Mouse (Mus musculus) forebrain, embryonic 14.5 days (tissue): Measurements from ENCODE around the gene Recql5. TPM values are rescaled to one million over a fixed set of nuclear protein-coding genes. Genes with fewer than 3 reads are reported as not detected.

ENCODE experiments used
- ATAC-seq: fragments of 200-750 bp; cut with Nextera tagmentation; 2 replicates; pipeline ENCODE4 v1.8.0; 2017; ENCODE audit warnings: mild to moderate bottlenecking, moderate library complexity
- DNase-seq: peaks from one replicate; pipeline ENCODE4 v3.0.0-alpha.2; 2015; ENCODE audit warnings: low spot score
- H3K27ac ChIP-seq: fragments of 300-500 bp; sonication (generic); 2 replicates; pipeline ENCODE4 v1.5.1; 2014; ENCODE audit warnings: low read depth, mild to moderate bottlenecking, control low read depth, low read length, moderate library complexity
- H3K27me3 ChIP-seq: fragments of 300-500 bp; sonication (generic); replicated peaks from 2 replicates; pipeline ENCODE4 v1.6.1; 2014; ENCODE audit warnings: low read length, control low read depth, mixed read lengths; ENCODE audit not compliant: control insufficient read depth, insufficient read depth
- H3K36me3 ChIP-seq: fragments of 300-500 bp; sonication (generic); 2 replicates; pipeline ENCODE4 v1.6.1; 2014; ENCODE audit warnings: low read length, control low read depth; ENCODE audit not compliant: control insufficient read depth, insufficient read depth
- H3K4me1 ChIP-seq: fragments of 300-500 bp; sonication (generic); 2 replicates; pipeline ENCODE4 v1.6.1; 2014; ENCODE audit warnings: antibody characterized with exemption, low read length, control low read depth; ENCODE audit not compliant: control insufficient read depth, insufficient read depth
- H3K4me2 ChIP-seq: fragments of 300-500 bp; sonication (generic); 2 replicates; pipeline ENCODE4 v1.6.1; 2014; ENCODE audit warnings: mild to moderate bottlenecking, control low read depth, low read length
- H3K4me3 ChIP-seq: fragments of 300-500 bp; sonication (generic); 2 replicates; pipeline ENCODE4 v1.5.1; 2014; ENCODE audit warnings: low read depth, low read length, control low read depth
- H3K9ac ChIP-seq: fragments of 300-500 bp; sonication (generic); 2 replicates; pipeline ENCODE4 v1.6.1; 2014; ENCODE audit warnings: mild to moderate bottlenecking, low read length, control low read depth, moderate library complexity
- H3K9me3 ChIP-seq: fragments of 300-500 bp; sonication (generic); replicated peaks from 2 replicates; pipeline ENCODE4 v1.6.1; 2016; ENCODE audit warnings: low read length, control low read depth, mixed read lengths; ENCODE audit not compliant: control insufficient read depth
- WGBS: fragments of 180-500 bp; shearing (Covaris S2); extraction: QIAGEN DNeasy Blood & Tissue Kit; methylation state at CpG from one replicate; pipeline ENCODE4 v1.1.7; 2014; 5-methylcytosine and 5-hydroxymethylcytosine counted together
- polyA plus RNA-seq: library from polyadenylated mRNA; unstranded; fragments of >200 nt; fragmentation: Nextera tagmentation; extraction: Ambion mirVana; gene quantifications from 2 replicates; pipeline ENCODE4 v1.2.1, GENCODE M21; 2014

Gene Recql5
- polyA plus RNA-seq, 1 experiment from 2014 or later = 16.5 TPM

- Histone ChIP-seq H3K4me3 (no peak within 1 kb of the TSS), H3K27me3 (no peaks in the 10 kb centered on the region), H3K36me3 (peaks cover 23% of the 10 kb centered on the region), H3K9ac (no peak within 1 kb of the TSS), H3K9me3 (no peaks in the 10 kb centered on the region), H3K4me2 (no peak within 1 kb of the TSS), H3K27ac (no peak within 1 kb of the TSS), H3K4me1 (no peaks in the 10 kb centered on the region)
- ATAC-seq (no peak), DNase-seq (no peak)
- 33% methylated on average over 16 of the region's 16 CpGs for WGBS
These were observed 33.6 kb downstream of the Recql5 start, which contains the start of gene Smim5 for GRCm38 (mm10) chr11:115899486-115900266. Smim5 (plus strand) TSS chr11:115899966.

- Histone ChIP-seq H3K36me3 (peaks cover 27% of the 10 kb centered on the region), H3K4me1 (no peaks in the 10 kb centered on the region), H3K4me2 (no peak overlapping the region), H3K9ac (no peak overlapping the region), H3K4me3 (no peak overlapping the region), H3K27me3 (no peaks in the 10 kb centered on the region), H3K9me3 (no peaks in the 10 kb centered on the region), H3K27ac (no peak overlapping the region)
- ATAC-seq = no peak
- WGBS = 35% methylated on average over 4 of the region's 4 CpGs
- DNase-seq = peak; percentile 11
These were observed 34.4 kb downstream of the Recql5 start for GRCm38 (mm10) chr11:115898886-115899285.

- H3K9me3 ChIP-seq = no peaks in the 10 kb centered on the region
- ATAC-seq = no peak
- WGBS = 93% methylated on average over 7 of the region's 7 CpGs
These were observed 34.8 kb downstream of the Recql5 start for GRCm38 (mm10) chr11:115898446-115898845.

GRCm38 (mm10) chr11:115894755-115895520, 38.3 kb downstream of the Recql5 start:
- Histone ChIP-seq H3K36me3 (peaks cover 40% of the 10 kb centered on the region), H3K27me3 (no peaks in the 10 kb centered on the region), H3K9me3 (no peaks in the 10 kb centered on the region), H3K4me1 (no peaks in the 10 kb centered on the region), H3K4me2 (no peak overlapping the region), H3K9ac (no peak overlapping the region), H3K27ac (no peak overlapping the region), H3K4me3 (no peak overlapping the region)
- no peak for DNase-seq
- WGBS = 79% methylated on average over 14 of the region's 14 CpGs
- ATAC-seq = no peak

More at GRCm38 (mm10) chr11:115898446-115898845, 34.8 kb downstream of the Recql5 start:
- H3K9ac ChIP-seq = no peak overlapping the region
- no peak overlapping the region for H3K4me2 ChIP-seq
- peaks cover 31% of the 10 kb centered on the region for H3K36me3 ChIP-seq
- H3K27me3 ChIP-seq = no peaks in the 10 kb centered on the region
- DNase-seq = no peak
- no peak overlapping the region for H3K4me3 ChIP-seq
- no peaks in the 10 kb centered on the region for H3K4me1 ChIP-seq
- no peak overlapping the region for H3K27ac ChIP-seq

GRCm38 (mm10) chr11:115893071-115893470, 40.2 kb downstream of the Recql5 start:
- Histone ChIP-seq H3K9me3 (no peaks in the 10 kb centered on the region), H3K27ac (no peak overlapping the region), H3K27me3 (no peaks in the 10 kb centered on the region), H3K4me1 (no peaks in the 10 kb centered on the region), H3K36me3 (peaks cover 40% of the 10 kb centered on the region), H3K4me3 (no peak overlapping the region), H3K4me2 (no peak overlapping the region), H3K9ac (no peak overlapping the region)
- ATAC-seq (no peak), DNase-seq (no peak)
- 89% methylated on average over 9 of the region's 9 CpGs for WGBS

- H3K4me2 ChIP-seq = no peak overlapping the region
- H3K4me1 ChIP-seq = no peaks in the 10 kb centered on the region
- no peak overlapping the region for H3K4me3 ChIP-seq
- H3K27me3 ChIP-seq = no peaks in the 10 kb centered on the region
- DNase-seq (no peak), ATAC-seq (no peak)
- H3K9ac ChIP-seq = no peak overlapping the region
- H3K36me3 ChIP-seq = peaks cover 40% of the 10 kb centered on the region
- H3K9me3 ChIP-seq = no peaks in the 10 kb centered on the region
- no peak overlapping the region for H3K27ac ChIP-seq
- WGBS = 70% methylated on average over 6 of the region's 6 CpGs
These were observed 41.1 kb downstream of the Recql5 start for GRCm38 (mm10) chr11:115892213-115892612.

- H3K4me1 ChIP-seq = no peaks in the 10 kb centered on the region
- no peak overlapping the region for H3K4me3 ChIP-seq
- peaks cover 18% of the 10 kb centered on the region for H3K36me3 ChIP-seq
- ATAC-seq = no peak
- no peaks in the 10 kb centered on the region for H3K9me3 ChIP-seq
- H3K27ac ChIP-seq = no peak overlapping the region
- no peak for DNase-seq
- WGBS = 82% methylated on average over 6 of the region's 6 CpGs
- no peaks in the 10 kb centered on the region for H3K27me3 ChIP-seq
- no peak overlapping the region for H3K9ac ChIP-seq
- H3K4me2 ChIP-seq = no peak overlapping the region
These were observed 44.1 kb downstream of the Recql5 start for GRCm38 (mm10) chr11:115889159-115889558.

GRCm38 (mm10) chr11:115888020-115888419, 45.3 kb downstream of the Recql5 start:
- WGBS = 79% methylated on average over 5 of the region's 5 CpGs
- H3K9ac ChIP-seq = no peak overlapping the region
- H3K4me3 ChIP-seq = no peak overlapping the region

GRCm38 (mm10) chr11:115886446-115886845, 46.8 kb downstream of the Recql5 start:
- H3K4me1 ChIP-seq = no peaks in the 10 kb centered on the region
- H3K27ac ChIP-seq = no peak overlapping the region
- ATAC-seq (no peak), DNase-seq (no peak)
- no peak overlapping the region for H3K4me3 ChIP-seq
- WGBS = 93% methylated on average over 11 of the region's 11 CpGs
- H3K9ac ChIP-seq = no peak overlapping the region
- no peak overlapping the region for H3K4me2 ChIP-seq
- no peaks in the 10 kb centered on the region for H3K9me3 ChIP-seq
- no peaks in the 10 kb centered on the region for H3K36me3 ChIP-seq
- H3K27me3 ChIP-seq = no peaks in the 10 kb centered on the region

More at GRCm38 (mm10) chr11:115888020-115888419, 45.3 kb downstream of the Recql5 start:
- no peaks in the 10 kb centered on the region for H3K9me3 ChIP-seq
- DNase-seq = no peak
- no peak for ATAC-seq
- peaks cover 7% of the 10 kb centered on the region; the same call in 1 of the 2 replicates for H3K36me3 ChIP-seq
- no peaks in the 10 kb centered on the region for H3K4me1 ChIP-seq
- H3K27me3 ChIP-seq = no peaks in the 10 kb centered on the region
- no peak overlapping the region for H3K4me2 ChIP-seq
- H3K27ac ChIP-seq = no peak overlapping the region
